Mouse (Mus musculus) mouse trophoblast stem cell (cell line): ENCODE data around the gene Gm20388.

ENCODE experiments used
- in situ Hi-C, 2 experiments: fragments of 300-500 bp; cut with MseI, MboI; formaldehyde crosslinking; loops; 2 replicates in 1 of 2; 3 replicates in 1 of 2; pipeline ENCODE4 v1.15.1; 2025

The Gm20388 gene

DNA sequence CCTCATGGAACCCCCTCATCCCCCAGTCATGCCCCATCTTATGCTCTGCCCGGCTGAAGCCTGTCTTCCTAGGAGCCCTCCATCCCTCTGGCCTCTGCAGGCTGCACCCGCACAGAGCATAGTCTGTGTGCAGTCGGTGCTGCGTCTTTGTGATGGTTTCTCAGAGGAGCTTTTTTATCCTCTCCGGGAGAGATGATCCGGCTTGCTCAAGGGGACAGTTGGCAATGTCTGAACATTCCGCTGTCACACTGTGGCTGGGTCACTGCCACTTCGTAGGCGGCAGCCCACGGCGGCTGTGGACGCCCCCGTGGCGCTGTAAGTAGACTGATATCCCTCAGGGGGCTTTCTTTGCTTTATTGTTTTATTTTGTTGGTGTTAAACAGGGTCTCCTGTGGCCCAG lies 500.4 kb downstream of the Gm20388 start:
- in situ Hi-C loops, result no loop called here

- in situ Hi-C loops, result no loop called here
Observed at GRCm38 (mm10) chr8:120411862-120412261, 501.2 kb downstream of the Gm20388 start.

- in situ Hi-C loops, result no loop called here
Observed at GRCm38 (mm10) chr8:120412357-120412756, 501.7 kb downstream of the Gm20388 start.

DNA sequence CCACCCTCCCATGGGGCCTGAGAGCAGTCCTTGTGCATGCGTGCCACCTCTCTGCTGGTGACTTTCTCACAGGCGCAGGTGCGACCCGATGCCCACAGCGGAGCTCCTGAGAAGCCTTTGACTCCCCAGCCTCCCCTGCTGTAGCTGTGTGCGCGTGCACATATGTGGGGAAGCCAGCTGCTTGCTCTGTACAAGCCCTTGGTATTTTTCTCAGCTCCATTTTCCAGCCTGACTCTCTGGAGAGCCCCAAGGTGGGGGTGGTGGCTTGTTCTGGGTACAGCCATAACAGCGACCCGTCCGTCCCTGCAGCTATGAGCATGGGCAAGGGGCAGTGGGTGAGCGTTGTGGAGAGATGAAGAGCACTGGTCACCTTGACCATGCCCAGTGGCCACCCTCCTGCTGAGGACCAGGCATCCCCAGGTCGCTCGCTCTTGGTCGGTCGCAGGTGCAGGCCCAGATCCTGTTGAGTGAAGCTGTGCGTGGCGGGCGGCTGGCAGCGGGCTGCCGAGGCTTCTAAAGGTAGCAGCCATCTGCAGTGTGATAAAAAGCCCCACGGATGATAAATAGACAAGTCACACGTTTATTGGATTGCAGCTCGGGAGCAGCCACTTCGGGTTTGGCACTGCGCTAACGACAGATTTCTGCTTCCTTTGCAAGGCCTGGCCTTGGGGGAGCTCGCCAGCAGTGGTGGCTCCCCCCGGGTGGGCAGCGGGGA lies 502.4 kb downstream of the Gm20388 start:
- in situ Hi-C loops, result no loop called here

DNA sequence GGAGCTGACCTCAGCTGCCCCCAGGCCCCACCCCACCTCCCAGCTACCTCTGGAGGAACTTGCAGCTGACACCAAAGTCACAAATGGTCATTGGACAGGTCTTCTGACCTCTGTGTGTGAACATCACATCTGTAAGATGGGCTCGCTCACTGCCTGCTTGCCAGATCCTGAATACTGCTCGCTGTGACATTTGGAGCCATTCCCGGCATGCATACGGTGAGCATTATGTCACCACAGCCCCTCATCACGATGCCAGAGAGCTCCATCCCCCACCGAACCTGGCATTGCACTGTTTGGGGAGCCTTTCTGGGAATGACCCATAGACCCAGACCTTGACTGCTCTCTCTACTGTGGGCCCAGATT lies 503.0 kb downstream of the Gm20388 start:
- in situ Hi-C loops, result no loop called here

DNA sequence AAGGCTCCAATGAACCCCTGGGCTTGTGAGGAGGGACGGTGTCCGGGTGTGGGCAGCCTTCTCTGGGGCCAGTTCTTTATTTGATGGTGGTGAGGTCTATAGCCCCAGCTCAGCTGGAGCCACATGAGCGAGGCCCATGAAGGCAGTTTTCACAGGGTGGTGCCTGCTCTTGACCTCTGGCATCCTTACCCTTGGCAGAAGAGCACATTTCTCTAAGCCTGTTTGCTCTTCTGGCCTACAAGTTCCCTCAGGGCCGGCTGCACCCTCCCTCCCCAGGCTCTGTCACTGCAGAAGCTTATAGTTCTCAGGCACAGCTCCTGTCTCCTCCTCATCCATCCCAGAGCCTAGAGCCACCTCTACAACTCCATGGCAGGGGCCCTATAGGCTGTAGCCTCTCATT lies 503.6 kb downstream of the Gm20388 start:
- in situ Hi-C loops, result no loop called here

- in situ Hi-C loops, result no loop called here
Observed at GRCm38 (mm10) chr8:120415474-120415873, 504.8 kb downstream of the Gm20388 start.

DNA sequence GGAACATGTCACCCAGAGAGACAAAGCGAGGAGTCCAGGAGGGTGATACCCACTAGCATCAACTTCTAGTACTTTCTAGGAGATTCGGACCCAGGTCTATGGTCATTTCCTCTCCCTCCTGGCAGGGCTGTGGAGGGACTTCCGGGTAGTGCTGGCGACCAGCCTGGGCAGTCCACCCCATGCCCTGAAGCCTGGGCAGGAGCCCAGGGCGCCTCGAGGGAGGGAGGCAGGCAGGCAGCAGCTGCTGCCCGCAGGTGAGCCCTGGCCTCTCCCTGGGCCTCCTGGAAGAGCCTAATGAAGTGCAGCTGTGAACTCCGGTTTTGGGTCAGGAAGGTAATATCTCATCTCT lies 505.5 kb downstream of the Gm20388 start:
- in situ Hi-C loops, result no loop called here

GRCm38 (mm10) chr8:120416522-120417394 lies 506.1 kb downstream of the Gm20388 start:
- in situ Hi-C loops, result no loop called here

DNA sequence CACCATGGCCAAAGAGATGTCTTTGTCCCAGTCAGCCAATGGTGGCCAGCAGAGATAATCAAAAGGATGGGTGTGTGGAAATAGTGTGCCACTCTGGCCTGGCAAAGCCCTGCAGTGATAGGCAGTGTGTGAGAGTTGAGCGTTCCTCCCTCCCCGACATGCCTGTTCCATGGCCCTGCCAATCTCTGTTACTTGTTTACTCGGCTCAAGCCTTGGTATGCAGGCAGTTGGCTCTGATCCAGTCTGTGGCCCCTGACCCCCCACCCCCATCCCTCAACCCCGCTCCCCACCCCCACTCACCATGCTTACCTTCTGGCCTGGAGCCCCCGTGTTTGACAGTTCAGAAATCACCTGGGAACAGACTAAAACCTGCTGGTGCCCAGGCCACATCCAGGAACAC lies 507.5 kb downstream of the Gm20388 start:
- in situ Hi-C loops, result no loop called here

DNA sequence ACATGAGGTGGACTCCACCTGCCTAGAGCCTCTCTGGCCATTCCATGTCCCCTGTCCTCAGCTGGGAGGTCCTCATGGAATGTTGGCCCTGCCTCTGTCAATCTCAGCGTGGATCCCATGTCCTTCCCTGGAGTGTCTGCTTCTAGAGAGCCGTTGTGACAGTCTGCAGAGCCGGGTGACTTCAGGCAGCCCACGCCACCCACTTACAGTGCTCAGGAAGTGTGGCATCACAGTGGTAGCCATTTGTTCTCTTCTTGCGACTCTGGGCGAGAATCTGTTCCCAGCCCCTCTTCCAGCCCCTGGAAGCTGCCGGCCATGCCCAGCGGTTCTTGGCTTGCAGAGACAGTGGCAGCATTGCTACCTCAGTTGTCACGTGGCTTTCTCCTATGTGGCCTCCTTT lies 509.0 kb downstream of the Gm20388 start:
- in situ Hi-C loops, result no loop called here

DNA sequence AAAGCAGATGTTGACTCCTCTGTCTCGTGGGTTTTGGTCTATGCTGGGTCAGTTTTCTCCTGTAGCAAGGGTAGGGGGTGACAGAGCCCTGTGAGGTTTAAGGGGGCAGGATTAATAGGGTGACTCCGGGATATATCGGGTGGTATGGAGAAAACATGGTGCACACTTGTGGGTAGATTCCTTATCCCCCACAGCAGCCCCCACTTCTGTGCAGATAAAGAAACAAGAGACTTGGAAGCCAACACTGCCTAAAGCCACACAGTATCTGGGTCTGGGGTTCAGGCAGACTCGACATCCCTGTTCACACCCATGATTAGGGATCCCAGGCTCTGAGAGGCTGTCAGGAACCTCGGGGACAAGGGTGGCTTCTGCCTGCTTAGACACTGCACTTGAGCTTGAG lies 509.6 kb downstream of the Gm20388 start:
- in situ Hi-C loops, result no loop called here

DNA sequence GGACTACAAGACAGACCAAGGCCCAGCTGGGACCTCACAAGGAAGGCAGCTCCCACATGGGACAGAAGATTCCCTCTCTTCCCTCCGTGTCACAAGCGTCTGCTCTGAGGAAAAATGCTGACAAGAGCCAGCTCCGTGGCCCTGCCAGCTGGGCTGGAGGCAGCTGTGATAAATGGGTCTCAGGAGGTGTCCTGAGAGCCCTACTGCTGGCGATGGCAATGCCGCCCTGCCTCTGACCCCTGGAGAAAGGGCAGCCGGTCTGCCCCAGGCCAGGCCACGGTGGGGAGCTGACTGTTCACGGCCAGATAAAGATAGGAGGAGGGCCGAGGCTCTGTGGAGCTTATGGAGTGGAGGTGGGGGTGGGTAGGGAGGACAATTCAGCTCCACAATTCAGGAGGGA lies 511.0 kb downstream of the Gm20388 start:
- in situ Hi-C loops, result no loop called here

DNA sequence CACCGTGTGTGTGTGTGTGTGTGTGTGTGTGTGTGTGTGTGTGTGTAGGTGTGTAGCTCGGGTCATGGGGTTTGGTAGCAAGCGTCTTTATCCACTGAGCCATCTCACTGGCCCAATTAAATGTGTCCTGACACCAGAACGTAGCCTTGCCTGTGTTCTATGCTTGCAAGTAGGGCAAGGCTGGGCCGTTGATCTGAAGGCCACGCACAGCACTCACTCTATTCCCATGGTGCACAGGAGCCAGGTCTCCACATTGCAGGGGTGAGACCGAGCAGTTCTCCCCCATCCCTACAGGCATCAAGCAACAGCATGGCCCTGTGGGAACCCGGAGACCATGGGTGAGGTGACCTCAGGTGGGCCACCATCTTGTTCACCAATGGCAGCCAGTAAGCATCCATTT lies 511.6 kb downstream of the Gm20388 start:
- in situ Hi-C loops, result no loop called here

DNA sequence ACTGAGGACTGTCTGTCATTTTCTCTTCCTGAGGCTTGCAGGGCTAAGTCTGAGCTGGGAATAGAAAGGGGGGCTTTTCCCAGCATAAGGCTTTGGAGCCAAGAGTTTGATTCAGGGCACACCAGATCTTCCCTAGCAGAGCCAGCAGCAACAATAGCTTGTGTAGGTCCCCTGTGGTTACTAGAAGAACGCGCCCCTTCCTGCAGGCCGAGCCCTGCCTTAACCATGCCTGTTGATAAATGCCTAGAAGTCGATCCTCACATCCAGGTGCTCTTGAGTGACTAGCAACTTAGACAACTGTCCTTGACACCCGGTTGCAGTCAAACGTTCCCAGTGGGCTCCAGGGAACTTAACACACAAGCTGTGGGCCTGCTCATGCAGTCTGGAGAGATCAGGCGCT lies 512.9 kb downstream of the Gm20388 start:
- in situ Hi-C loops, result no loop called here

GRCm38 (mm10) chr8:120424829-120425198 lies 514.2 kb downstream of the Gm20388 start:
- in situ Hi-C loops, result no loop called here

DNA sequence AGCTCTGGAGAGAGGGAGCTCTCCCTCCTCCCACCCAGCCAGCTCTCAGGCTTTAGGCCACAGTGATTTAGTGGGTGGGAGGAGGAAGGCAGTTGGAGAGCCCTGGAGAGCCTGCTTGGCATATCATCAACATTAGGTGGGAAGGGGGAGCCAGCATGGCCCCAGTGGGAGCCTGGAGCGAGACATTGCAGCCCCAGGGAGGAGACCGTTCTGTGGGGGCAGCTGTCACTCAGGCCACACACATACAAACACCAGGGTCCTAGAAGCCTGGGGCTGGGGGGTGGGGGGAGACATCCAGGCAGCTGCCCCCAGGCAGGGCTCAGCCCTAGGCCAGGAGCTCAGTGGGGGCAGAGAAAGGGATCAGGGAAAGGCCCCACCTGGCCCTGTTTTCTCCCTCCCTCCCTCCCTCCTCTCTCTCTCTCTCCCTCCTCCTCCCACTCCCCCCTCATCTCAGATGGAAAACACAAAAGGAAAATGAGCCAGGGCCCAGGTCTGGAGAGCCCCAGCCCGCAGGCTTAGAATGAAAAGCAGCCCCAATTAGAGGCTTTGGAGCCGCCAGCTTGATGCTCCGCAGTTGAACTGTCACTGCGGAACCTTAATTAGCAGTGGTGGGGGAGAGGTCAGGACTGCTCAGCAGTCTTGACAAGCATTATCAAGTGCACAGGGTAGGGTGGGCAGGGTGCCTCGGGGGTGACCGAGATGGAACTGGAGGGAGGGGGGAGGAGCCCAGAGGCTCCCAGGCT lies 514.7 kb downstream of the Gm20388 start:
- in situ Hi-C loops, result no loop called here

DNA sequence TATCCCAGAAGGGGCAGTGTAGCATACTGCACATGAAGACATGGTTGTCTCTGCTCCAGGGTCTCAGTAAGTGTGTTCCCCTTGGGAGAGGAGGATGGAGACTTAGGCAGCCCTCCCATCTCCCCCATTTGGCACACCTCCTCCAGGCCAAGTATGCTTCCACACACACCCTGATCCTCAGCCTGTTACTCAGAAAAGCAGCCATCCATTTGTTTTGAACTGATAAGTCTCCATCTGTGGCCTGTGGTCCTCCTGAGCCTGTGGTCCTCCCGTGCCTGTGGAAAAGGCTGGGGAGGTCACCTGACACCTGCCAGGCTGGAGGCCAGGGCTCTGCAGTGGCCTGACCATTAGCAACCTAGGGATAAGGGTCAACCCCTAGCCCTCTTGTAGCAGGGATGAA lies 515.5 kb downstream of the Gm20388 start:
- in situ Hi-C loops, result no loop called here

DNA sequence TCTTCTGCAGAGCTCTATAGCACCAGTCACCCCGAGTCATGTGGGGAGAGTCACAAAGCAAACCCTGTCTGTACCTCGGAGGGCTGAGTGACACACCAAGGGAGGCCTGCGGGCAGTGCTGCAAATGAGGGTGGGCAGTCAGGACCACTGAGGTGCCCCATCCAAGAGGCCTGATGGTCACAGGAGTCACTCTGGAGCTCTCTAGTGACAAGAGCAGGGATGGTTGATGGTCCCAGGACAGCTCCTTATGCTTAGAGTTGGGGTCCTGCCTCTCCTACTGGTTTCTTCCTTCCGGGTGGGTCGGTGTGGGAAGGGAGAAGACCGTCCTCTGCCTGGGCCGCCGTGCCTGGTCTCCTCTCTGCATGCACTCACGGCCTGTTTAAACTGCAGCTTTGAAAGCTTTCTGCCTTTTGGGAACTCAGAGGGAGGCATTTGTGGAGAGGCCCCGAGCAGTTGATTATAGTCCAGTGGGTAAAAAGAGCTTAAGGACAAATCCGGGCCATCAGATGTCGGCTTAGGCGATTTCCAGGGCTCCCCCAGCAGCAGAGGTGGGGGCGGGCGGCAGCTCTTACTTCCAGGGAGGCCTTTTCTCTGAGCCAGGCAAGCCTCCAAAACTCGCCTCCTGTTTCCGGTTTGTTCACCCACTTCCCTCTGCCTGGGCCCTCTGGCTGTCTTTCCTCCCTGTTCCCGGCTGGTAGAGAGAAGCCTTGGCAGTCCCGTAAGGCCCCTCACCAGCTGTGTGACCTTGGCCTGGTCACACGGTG lies 516.2 kb downstream of the Gm20388 start:
- in situ Hi-C loops, result no loop called here

- in situ Hi-C loops, result no loop called here
Observed at GRCm38 (mm10) chr8:120428492-120428891, 517.9 kb downstream of the Gm20388 start.

DNA sequence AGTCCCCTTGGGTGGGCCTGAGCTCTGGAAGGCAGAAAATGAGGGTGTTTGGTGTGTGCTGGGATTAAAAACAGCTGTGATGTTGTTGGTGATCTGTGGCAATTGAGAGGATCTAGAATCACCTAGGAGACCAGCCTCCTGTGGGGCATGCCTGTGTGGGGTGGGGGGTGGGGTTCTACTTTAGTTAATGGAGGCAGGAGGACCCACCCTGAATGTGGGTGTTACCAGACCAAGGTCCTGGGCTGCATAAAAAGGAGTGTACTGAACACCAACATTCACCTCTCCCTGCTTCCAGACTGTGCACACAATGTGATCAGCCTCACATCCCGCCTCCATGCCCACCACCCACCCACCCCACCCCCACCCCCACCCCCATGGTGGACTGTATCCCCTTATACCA lies 518.5 kb downstream of the Gm20388 start:
- in situ Hi-C loops, result no loop called here

GRCm38 (mm10) chr8:120431042-120431441 lies 520.4 kb downstream of the Gm20388 start:
- in situ Hi-C loops, result no loop called here
